Mouse (Mus musculus): ENCODE measurements at regions not wholly inside any gene's neighbourhood (a gene's known extent, or its start where the extent isn't known, plus 50 kb on each side); places are given as distances from the start of the nearest gene placed in this dataset.

GRCm38 (mm10) chr12:97758624-97759023 lies 500.6 kb downstream of the Galc start:
- TF ChIP-seq CTCF (conservative IDR thresholded peaks at IDR 0.05; ENCODE audit: insufficient read depth, insufficient read length, low read depth, low read length) (no peak), POLR2A (IDR thresholded peaks at IDR 0.05; ENCODE audit: low read depth, low read length) (no peak)
